Mouse (Mus musculus) CD4-positive naive resting alpha-beta T cell, adult 76 days (primary cell): ENCODE results near the gene Kcnk16. TPM values are rescaled to one million over a fixed set of nuclear protein-coding genes. Genes with fewer than 3 reads are reported as not detected.

Experiments used
- total RNA-seq: library from RNA; stranded (reverse); gene quantifications from one replicate; pipeline ENCODE4 v1.2.4, GENCODE M21; 2023

Gene Kcnk16
- not detected for total RNA-seq

GRCm38 (mm10) chr14:20269082-20269809 lies at the start of gene Kcnk16:
Gene Kcnk16, minus strand, starts transcription at chr14:20269199.

GRCm38 (mm10) chr14:20294117-20294892 lies 25.3 kb upstream of the Kcnk16 start, which contains the start of gene Nudt13:
Gene Nudt13, plus strand, starts transcription at chr14:20294697.

Other genes with a start within 250 kb of the Kcnk16 start
- gene Saysd1, start 130.7 kb downstream of the Kcnk16 start, total RNA-seq, result 7.1 TPM
- gene Kcnk5, start 87.4 kb downstream of the Kcnk16 start, total RNA-seq, result 2.4 TPM
- 19.5 TPM for gene Nudt13, start 25.5 kb upstream of the Kcnk16 start, total RNA-seq
- gene Ecd, start 78.9 kb upstream of the Kcnk16 start, total RNA-seq, result 32.4 TPM
- 31.6 TPM for gene Fam149b, start 79.0 kb upstream of the Kcnk16 start, total RNA-seq
- gene Dnajc9, start 119.7 kb upstream of the Kcnk16 start, total RNA-seq, result 76.3 TPM
- gene Mrps16, start 124.4 kb upstream of the Kcnk16 start, total RNA-seq, result 24.4 TPM
- gene Cfap70, start 183.0 kb upstream of the Kcnk16 start, total RNA-seq, result not detected
- gene Anxa7, start 210.9 kb upstream of the Kcnk16 start, total RNA-seq, result 38.3 TPM
- gene Mss51, start 227.7 kb upstream of the Kcnk16 start, total RNA-seq, result 6.2 TPM